Mouse (Mus musculus): ENCODE measurements around the gene Sipa1l2. TPM values are rescaled to one million over a fixed set of nuclear protein-coding genes. Genes with fewer than 3 reads are reported as not detected.

Gene Sipa1l2
- polyA plus RNA-seq, 1 experiment from 2014 or later, result 14.0 TPM

GRCm38 (mm10) chr8:125550567-125550966, 19.0 kb downstream of the Sipa1l2 start:
- WGBS, result 36% methylated on average over 4 of the region's 4 CpGs
- Histone ChIP-seq H3K4me3 (ENCODE audit: low read depth, low read length) (no peak overlapping the region), H3K4me1 (ENCODE audit: control insufficient read depth, insufficient read depth, low read length) (0 out of 2 replicates have a peak, but pooled peaks cover 11% of the 10 kb centered on the region), H3K27ac (ENCODE audit: low read depth, low read length) (no peak overlapping the region), H3K27me3 (ENCODE audit: control insufficient read depth, insufficient read depth, low read length) (no peaks in the 10 kb centered on the region), H3K4me2 (ENCODE audit: low read depth, low read length) (no peak overlapping the region), H3K36me3 (ENCODE audit: control insufficient read depth, insufficient read depth, low read length) (no peaks in the 10 kb centered on the region), H3K9ac (replicated peaks; ENCODE audit: low read depth, low read length) (no peak overlapping the region), H3K9me3 (ENCODE audit: control insufficient read depth, low read length) (no peaks in the 10 kb centered on the region)
- no peak for ATAC-seq (ENCODE audit: low read depth)

GRCm38 (mm10) chr8:125547296-125547695, 22.3 kb downstream of the Sipa1l2 start:
- ATAC-seq (ENCODE audit: low read depth), result no peak
- no peak overlapping the region for H3K27ac ChIP-seq (ENCODE audit: low read depth, low read length)
- no peak overlapping the region for H3K4me3 ChIP-seq (ENCODE audit: low read depth, low read length)
- H3K36me3 ChIP-seq (ENCODE audit: control insufficient read depth, insufficient read depth, low read length), result no peaks in the 10 kb centered on the region
- H3K27me3 ChIP-seq (ENCODE audit: control insufficient read depth, insufficient read depth, low read length), result no peaks in the 10 kb centered on the region
- H3K9ac ChIP-seq (replicated peaks; ENCODE audit: low read depth, low read length), result no peak overlapping the region
- 0 out of 2 replicates have a peak, but pooled peaks cover 11% of the 10 kb centered on the region for H3K4me1 ChIP-seq (ENCODE audit: control insufficient read depth, insufficient read depth, low read length)
- WGBS, result 57% methylated on average over 3 of the region's 3 CpGs
- H3K4me2 ChIP-seq (ENCODE audit: low read depth, low read length), result no peak overlapping the region
- no peaks in the 10 kb centered on the region for H3K9me3 ChIP-seq (ENCODE audit: control insufficient read depth, low read length)

GRCm38 (mm10) chr8:125545866-125546265, 23.7 kb downstream of the Sipa1l2 start:
- Histone ChIP-seq H3K9ac (replicated peaks; ENCODE audit: low read depth, low read length) (no peak overlapping the region), H3K27ac (ENCODE audit: low read depth, low read length) (no peak overlapping the region), H3K27me3 (ENCODE audit: control insufficient read depth, insufficient read depth, low read length) (no peaks in the 10 kb centered on the region), H3K4me2 (ENCODE audit: low read depth, low read length) (no peak overlapping the region), H3K9me3 (ENCODE audit: control insufficient read depth, low read length) (no peaks in the 10 kb centered on the region), H3K4me3 (ENCODE audit: low read depth, low read length) (no peak overlapping the region), H3K36me3 (ENCODE audit: control insufficient read depth, insufficient read depth, low read length) (no peaks in the 10 kb centered on the region), H3K4me1 (ENCODE audit: control insufficient read depth, insufficient read depth, low read length) (0 out of 2 replicates have a peak, but pooled peaks cover 11% of the 10 kb centered on the region)
- ATAC-seq (ENCODE audit: low read depth), result no peak
- whole genome bisulfite sequencing, result 89% methylated on average over 9 of the region's 9 CpGs

GRCm38 (mm10) chr8:125542893-125543613, 26.6 kb downstream of the Sipa1l2 start:
- Histone ChIP-seq H3K9ac (replicated peaks; ENCODE audit: low read depth, low read length) (no peak overlapping the region), H3K36me3 (ENCODE audit: control insufficient read depth, insufficient read depth, low read length) (no peaks in the 10 kb centered on the region), H3K4me1 (ENCODE audit: control insufficient read depth, insufficient read depth, low read length) (0 out of 2 replicates have a peak, but pooled peaks cover 2% of the 10 kb centered on the region), H3K27me3 (ENCODE audit: control insufficient read depth, insufficient read depth, low read length) (no peaks in the 10 kb centered on the region), H3K4me3 (ENCODE audit: low read depth, low read length) (no peak overlapping the region), H3K4me2 (ENCODE audit: low read depth, low read length) (no peak overlapping the region), H3K9me3 (ENCODE audit: control insufficient read depth, low read length) (no peaks in the 10 kb centered on the region), H3K27ac (ENCODE audit: low read depth, low read length) (no peak overlapping the region)
- 75% methylated on average over 11 of the region's 11 CpGs for WGBS
- ATAC-seq (ENCODE audit: low read depth), result no peak

GRCm38 (mm10) chr8:125539056-125540013, 30.3 kb downstream of the Sipa1l2 start:
- no peak overlapping the region for H3K9ac ChIP-seq (replicated peaks; ENCODE audit: low read depth, low read length)
- no peaks in the 10 kb centered on the region for H3K9me3 ChIP-seq (ENCODE audit: control insufficient read depth, low read length)
- no peaks in the 10 kb centered on the region for H3K4me1 ChIP-seq (ENCODE audit: control insufficient read depth, insufficient read depth, low read length)
- ATAC-seq (ENCODE audit: low read depth), result no peak
- no peak overlapping the region for H3K4me3 ChIP-seq (ENCODE audit: low read depth, low read length)
- no peak overlapping the region for H3K27ac ChIP-seq (ENCODE audit: low read depth, low read length)
- no peaks in the 10 kb centered on the region for H3K27me3 ChIP-seq (ENCODE audit: control insufficient read depth, insufficient read depth, low read length)
- WGBS, result 82% methylated on average over 13 of the region's 13 CpGs
- H3K36me3 ChIP-seq (ENCODE audit: control insufficient read depth, insufficient read depth, low read length), result no peaks in the 10 kb centered on the region; the same call in 1 of the 2 replicates
- H3K4me2 ChIP-seq (ENCODE audit: low read depth, low read length), result no peak overlapping the region

- Histone ChIP-seq H3K27ac (ENCODE audit: low read depth, low read length) (no peak overlapping the region), H3K27me3 (ENCODE audit: control insufficient read depth, insufficient read depth, low read length) (no peaks in the 10 kb centered on the region), H3K36me3 (ENCODE audit: control insufficient read depth, insufficient read depth, low read length) (no peaks in the 10 kb centered on the region; the same call in 1 of the 2 replicates), H3K9me3 (ENCODE audit: control insufficient read depth, low read length) (no peaks in the 10 kb centered on the region), H3K9ac (replicated peaks; ENCODE audit: low read depth, low read length) (no peak overlapping the region), H3K4me1 (ENCODE audit: control insufficient read depth, insufficient read depth, low read length) (peaks cover under 1% of the 10 kb centered on the region; the same call in 1 of the 2 replicates), H3K4me2 (ENCODE audit: low read depth, low read length) (no peak overlapping the region), H3K4me3 (ENCODE audit: low read depth, low read length) (no peak overlapping the region)
- 30% methylated on average over 6 of the region's 6 CpGs for WGBS
- ATAC-seq (ENCODE audit: low read depth), result no peak
Observed at GRCm38 (mm10) chr8:125538265-125538664, 31.3 kb downstream of the Sipa1l2 start.

- H3K4me2 ChIP-seq (ENCODE audit: low read depth, low read length), result no peak overlapping the region
- peaks cover 27% of the 10 kb centered on the region for H3K4me1 ChIP-seq (ENCODE audit: control insufficient read depth, insufficient read depth, low read length)
- WGBS, result 47% methylated on average over 7 of the region's 7 CpGs
- H3K27ac ChIP-seq (ENCODE audit: low read depth, low read length), result no peak overlapping the region
- no peak overlapping the region for H3K4me3 ChIP-seq (ENCODE audit: low read depth, low read length)
- H3K27me3 ChIP-seq (ENCODE audit: control insufficient read depth, insufficient read depth, low read length), result no peaks in the 10 kb centered on the region
- H3K36me3 ChIP-seq (ENCODE audit: control insufficient read depth, insufficient read depth, low read length), result no peaks in the 10 kb centered on the region; the same call in 1 of the 2 replicates
- no peaks in the 10 kb centered on the region for H3K9me3 ChIP-seq (ENCODE audit: control insufficient read depth, low read length)
- no peak for ATAC-seq (ENCODE audit: low read depth)
- H3K9ac ChIP-seq (replicated peaks; ENCODE audit: low read depth, low read length), result no peak overlapping the region
Observed at GRCm38 (mm10) chr8:125533709-125534108, 35.9 kb downstream of the Sipa1l2 start.

GRCm38 (mm10) chr8:125532953-125533352, 36.7 kb downstream of the Sipa1l2 start:
- Histone ChIP-seq H3K4me1 (ENCODE audit: control insufficient read depth, insufficient read depth, low read length) (peaks cover 27% of the 10 kb centered on the region), H3K9me3 (ENCODE audit: control insufficient read depth, low read length) (no peaks in the 10 kb centered on the region), H3K36me3 (ENCODE audit: control insufficient read depth, insufficient read depth, low read length) (no peaks in the 10 kb centered on the region; the same call in 1 of the 2 replicates), H3K4me2 (ENCODE audit: low read depth, low read length) (no peak overlapping the region), H3K4me3 (ENCODE audit: low read depth, low read length) (no peak overlapping the region), H3K27ac (ENCODE audit: low read depth, low read length) (no peak overlapping the region), H3K27me3 (ENCODE audit: control insufficient read depth, insufficient read depth, low read length) (no peaks in the 10 kb centered on the region), H3K9ac (replicated peaks; ENCODE audit: low read depth, low read length) (no peak overlapping the region)
- peak; percentile 50; the same call in 1 of the 2 replicates for ATAC-seq (ENCODE audit: low read depth)
- WGBS, result 40% methylated on average over 8 of the region's 8 CpGs

All from neural tube, embryonic 14.5 days (tissue).